Mouse (Mus musculus) embryonic fibroblast, embryonic 13.5 days (primary cell): ENCODE measurements around the gene Rragd.

ENCODE experiments used
- CTCF ChIP-seq: IDR thresholded peaks from 2 replicates; pipeline ENCODE4 v1.5.1; 2011; ENCODE audit warnings: mild to moderate bottlenecking, control low read depth, low read length, moderate library complexity, borderline replicate concordance; ENCODE audit not compliant: insufficient read depth
- POLR2A ChIP-seq: IDR thresholded peaks from 2 replicates; pipeline ENCODE4 v1.6.1; 2011; ENCODE audit warnings: low read depth, mild to moderate bottlenecking, control low read depth, low read length, moderate library complexity

- TF ChIP-seq POLR2A (no peak), CTCF (no peak)
These were observed 13.2 kb downstream of the Rragd start for GRCm38 (mm10) chr4:32996083-32996482.
